Mouse (Mus musculus) CD4-positive, CD25-positive, alpha-beta regulatory T cell, adult 4 months (primary cell): ENCODE results near the gene Bcar3. TPM values are rescaled to one million over a fixed set of nuclear protein-coding genes. Genes with fewer than 3 reads are reported as not detected.

Experiments used
- ATAC-seq: one replicate; pipeline ENCODE4 v1.8.0; 2017
- polyA plus RNA-seq, 2 experiments: library from polyadenylated mRNA; unstranded; fragments of 100-300 nt; shearing (Covaris generic); gene quantifications; one replicate each; pipeline ENCODE4 v1.2.1; 2017

Bcar3 gene
- polyA plus RNA-seq, 2 experiments from 2014 or later: 1.4 TPM; not detected in 1

DNA sequence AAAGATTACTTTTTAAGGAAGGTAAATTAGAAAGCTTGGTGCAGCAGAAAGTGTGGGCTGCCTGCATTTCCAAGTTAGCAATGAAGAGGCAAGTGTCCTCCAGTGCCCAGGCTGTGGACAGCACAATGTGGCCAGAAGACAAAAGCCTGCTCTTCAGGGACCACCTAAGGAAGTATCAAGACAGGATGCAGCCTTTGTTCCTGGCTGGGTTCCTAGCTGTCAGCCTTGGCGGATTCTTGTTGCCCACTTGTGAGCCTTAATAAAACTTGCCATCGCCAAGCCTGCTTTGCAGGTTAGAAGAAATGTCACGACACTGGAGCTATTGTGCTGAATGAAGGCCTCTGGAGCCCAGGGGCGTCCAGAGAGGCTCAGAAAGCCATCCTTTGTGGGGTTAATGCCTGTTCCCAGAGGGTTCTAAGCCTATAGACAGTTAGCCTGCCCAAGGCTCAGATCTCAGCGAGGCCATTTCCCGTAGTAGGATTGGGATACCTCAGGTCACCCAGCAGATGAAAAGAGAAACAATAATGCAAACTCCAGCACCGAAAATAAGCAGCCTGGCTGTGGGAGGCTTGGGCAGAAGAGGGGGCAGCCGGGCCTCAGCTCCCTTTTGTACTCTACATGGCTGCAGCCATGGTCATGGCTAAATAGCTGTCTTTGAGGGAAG lies 167.0 kb downstream of the Bcar3 start:
- no peak for ATAC-seq

DNA sequence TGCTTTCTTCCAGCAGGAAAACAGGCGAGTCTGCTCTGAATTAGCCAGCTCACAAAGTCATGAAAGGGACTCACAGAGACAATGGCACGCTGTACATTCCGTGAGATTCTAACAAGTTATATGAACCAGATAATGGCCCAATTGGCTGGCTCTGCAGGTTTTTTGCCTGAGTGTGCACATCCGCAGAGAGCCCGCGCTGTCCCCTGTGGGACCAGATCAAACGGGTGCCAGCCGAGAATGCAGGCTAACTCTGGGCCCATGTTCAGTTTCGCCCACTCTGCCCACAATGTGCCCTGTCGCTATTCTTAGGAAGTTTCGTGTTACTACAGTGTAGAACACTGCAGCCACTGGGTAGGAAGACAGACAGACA lies 167.6 kb downstream of the Bcar3 start:
- no peak for ATAC-seq

DNA sequence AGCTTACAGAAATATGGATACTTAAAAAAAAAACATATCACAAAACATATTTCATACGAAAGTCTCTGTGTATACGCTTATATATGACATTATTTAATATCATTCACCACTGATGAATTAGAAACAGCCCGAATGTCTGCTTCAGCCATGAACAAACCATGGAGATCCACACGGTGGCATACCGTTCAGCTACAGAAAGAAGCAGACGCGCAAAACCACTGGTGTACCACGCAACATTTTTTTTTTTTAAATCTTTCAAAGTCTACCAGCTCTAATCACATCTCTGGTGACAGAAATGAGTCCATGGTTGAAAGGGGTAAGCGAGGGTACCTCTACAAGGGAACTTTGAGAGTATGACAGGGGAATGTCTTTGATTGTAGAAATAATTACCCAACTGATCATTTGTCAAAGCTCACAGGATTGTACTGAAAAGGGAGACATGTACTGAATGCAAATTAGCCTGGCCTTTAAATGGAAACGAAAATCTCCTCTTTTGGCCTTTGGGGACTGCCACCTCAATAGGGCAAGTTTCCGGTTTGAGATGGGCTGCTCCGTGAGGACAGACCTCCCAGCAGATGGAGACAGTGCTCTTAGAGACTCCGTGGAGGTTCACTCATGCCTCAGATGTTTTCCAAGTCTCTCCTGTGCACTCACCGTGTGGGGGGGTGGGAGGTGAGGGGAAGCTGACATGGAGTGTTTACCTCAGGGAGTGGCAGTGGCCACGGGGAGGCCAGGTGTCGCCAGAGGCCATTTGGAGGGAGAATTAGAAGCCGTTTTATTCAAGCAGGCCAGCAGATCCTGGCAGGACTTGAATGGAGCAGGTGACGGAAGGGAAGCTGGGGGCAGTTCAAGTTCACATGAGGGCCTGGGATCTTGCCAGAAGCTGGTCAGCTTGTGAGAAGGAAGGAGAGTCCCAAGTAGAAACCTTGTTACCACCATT lies 168.3 kb downstream of the Bcar3 start:
- ATAC-seq: no peak

- no peak for ATAC-seq
These were observed 169.2 kb downstream of the Bcar3 start for GRCm38 (mm10) chr3:122463166-122463565.

DNA sequence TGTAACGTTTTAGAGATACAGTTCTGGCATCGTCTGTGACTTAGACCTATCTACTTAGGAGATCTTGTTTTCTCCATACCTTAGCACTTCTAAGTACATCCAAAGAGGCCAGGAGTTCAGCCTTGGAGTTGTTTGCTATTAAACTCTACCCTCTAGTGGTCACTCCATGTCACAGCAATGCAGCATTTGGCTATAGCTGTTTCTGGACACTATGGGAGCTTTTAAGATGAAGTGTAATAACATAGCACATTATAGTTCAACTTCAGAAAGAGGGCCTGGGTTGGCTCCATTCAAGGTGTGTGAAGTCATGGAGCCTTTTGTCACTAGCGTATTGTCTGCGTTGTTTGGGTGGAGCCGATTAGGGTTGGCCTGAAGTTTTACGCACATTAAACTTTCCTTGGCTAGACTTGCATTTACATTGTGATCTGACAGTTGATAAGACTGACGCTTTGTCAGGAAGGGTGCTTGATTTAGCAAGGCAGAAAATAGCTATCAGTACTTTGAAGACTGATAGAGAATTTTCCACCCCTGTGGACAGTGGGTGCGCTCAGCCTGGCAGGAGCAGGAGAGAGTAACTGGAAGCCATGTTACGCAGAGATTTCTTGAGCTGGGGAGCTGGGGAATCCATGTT lies 172.3 kb downstream of the Bcar3 start:
- peak; percentile 80 for ATAC-seq

- ATAC-seq: peak; percentile 71
These were observed 174.0 kb downstream of the Bcar3 start for GRCm38 (mm10) chr3:122467977-122468376.

- ATAC-seq: no peak
These were observed 176.5 kb downstream of the Bcar3 start for GRCm38 (mm10) chr3:122470326-122471016.

DNA sequence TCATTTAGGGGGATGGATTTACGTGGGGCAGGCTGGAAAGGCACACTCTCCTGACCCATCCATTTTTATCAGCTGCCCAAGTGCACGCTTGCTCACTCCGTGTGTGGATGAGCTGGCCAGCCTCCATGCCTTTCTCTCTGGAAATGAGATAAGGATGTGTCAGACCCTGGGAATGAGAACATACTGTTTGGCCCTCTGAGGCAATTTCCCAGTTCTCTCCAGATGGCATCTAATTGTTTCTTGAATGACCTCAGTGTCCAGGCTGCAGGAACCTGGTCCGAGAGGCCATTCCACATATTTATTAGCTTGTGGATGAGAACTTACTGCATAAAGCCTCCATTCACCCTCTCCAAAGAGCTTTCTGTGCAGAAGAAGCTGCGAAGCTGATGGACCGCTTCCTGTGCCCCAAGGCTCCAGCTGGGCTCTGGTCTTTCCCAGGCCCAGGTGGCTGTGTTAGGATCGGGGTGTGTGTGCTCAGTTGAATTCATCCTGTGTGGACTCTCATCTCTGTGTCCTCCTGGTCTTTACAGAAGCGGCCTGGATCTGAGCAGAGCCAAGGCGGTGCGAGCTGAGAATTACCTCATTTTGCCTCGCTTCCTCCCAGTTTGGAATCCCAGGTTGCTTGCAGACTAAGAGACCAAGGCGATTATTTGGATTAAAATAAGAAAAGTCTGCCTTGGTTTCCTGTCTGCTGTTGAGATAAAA lies 177.2 kb downstream of the Bcar3 start:
- no peak for ATAC-seq

- no peak for ATAC-seq
These were observed 178.5 kb downstream of the Bcar3 start for GRCm38 (mm10) chr3:122472412-122472811.

DNA sequence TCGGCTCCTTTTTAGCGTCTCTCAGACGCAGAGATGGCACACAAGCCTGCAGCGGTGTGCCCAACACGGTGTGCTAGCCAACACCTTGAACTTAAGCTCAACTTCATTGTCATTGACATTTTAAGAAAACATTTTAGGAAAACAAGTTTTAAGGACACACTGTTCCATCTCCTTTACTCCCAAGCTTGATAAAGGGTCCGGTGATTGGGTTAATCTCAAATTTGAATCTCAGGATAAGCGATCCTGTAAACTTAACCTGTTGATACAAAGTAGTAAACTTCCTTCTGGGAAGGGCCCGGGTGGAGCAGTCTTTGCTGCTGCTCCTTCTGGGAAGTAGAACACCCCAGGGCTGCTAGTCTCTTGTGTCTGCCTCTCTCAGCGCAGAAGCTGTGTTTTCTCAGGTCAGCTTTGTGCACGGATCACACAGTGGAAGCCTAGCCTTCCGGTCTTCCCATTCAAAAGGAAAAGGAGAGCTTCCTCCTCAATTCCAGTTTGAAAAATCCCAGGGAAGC lies 179.6 kb downstream of the Bcar3 start:
- no peak for ATAC-seq

- ATAC-seq: peak; percentile 99
These were observed 180.1 kb downstream of the Bcar3 start for GRCm38 (mm10) chr3:122474067-122474466.

- no peak for ATAC-seq
These were observed 180.9 kb downstream of the Bcar3 start for GRCm38 (mm10) chr3:122474796-122475195.

DNA sequence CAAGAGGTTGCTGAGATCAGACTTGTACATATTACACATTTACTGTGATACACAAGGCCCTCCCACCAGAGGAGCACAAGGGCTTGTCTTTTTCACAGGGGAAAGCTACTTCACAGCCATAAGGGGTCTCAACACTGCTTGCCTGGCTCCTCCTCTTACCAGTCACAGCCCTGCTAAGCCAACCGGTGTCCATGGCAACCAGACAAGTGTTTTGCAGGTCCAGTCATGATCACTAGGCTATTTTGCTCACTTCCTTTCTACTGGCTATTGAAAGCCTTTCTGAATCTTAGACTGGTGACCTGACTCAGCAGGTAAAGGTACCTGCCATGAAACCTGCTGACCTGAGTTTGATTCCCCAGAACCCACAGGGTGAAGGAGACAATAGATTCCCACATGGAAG lies 181.8 kb downstream of the Bcar3 start:
- ATAC-seq: no peak

GRCm38 (mm10) chr3:122476656-122477055 lies 182.7 kb downstream of the Bcar3 start:
- ATAC-seq: no peak

DNA sequence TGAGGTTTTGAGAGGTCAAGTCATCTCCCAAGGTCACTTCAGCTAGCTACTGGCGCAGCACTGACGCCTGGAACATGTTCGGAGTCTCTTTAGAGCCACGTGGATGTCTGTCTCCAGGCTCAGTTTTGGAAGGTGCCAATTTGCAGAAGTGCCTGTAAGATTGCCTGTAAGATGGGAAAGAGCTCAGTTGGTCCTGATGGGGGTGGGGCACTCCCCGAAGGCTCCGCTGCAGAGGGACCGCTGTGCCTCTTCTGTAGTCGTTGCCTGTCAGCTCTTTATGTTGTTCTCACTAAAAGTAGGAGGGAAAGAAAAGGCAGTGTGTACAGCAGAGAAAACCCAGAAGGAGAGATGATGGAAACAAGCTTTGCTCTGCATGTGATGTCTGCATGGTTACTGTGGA lies 183.6 kb downstream of the Bcar3 start:
- no peak for ATAC-seq

GRCm38 (mm10) chr3:122478735-122479134 lies 184.8 kb downstream of the Bcar3 start:
- no peak for ATAC-seq

DNA sequence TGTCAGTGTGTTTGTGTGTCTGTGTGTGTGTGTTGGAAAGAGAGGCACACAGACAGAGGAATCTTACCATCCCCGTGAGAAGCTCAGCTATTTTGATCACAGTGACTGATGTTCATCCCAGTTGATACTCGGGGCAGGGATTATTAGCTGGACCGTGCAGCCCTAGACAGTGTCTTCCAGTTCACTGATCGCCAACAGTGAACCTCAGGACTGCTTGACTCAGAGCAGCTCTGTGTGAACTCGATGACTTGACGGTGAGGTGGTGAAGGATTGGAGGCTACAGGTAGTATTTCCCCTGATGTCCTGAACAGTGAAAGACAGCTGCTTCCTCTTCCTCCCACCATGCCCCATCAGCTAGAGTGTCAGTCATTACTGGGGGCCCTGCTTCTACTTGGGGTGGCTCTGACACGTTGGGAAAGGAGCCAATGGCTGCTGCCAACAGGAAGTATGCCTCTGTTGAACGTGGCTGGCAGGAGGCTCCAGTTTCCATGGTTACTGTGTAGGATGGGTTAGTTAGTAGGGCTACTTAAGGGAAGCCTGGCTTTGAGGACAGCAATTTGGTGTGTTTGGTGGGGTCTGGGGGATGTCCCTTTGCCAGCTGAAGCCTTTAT lies 186.2 kb downstream of the Bcar3 start:
- no peak for ATAC-seq

DNA sequence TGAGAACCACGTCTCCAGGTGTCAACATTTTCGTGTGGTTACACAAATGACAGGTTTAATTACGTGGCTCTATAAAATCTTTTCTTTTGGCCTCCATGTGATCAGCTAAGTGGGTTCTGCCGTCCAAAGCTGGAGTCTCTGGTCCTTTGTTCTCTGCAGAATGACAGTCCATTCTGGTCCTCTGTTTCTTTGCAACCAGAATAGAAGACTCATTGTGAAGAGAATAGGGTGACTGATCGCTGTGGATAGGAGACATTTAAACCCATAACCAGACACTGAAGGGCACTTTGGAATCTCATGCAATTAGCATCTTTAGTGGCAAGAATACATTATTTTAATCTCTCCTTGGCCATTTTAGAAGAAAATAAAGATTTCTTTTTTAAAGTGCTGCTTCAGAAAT lies 187.1 kb downstream of the Bcar3 start:
- no peak for ATAC-seq

- ATAC-seq: no peak
These were observed 188.2 kb downstream of the Bcar3 start for GRCm38 (mm10) chr3:122481891-122482739.

DNA sequence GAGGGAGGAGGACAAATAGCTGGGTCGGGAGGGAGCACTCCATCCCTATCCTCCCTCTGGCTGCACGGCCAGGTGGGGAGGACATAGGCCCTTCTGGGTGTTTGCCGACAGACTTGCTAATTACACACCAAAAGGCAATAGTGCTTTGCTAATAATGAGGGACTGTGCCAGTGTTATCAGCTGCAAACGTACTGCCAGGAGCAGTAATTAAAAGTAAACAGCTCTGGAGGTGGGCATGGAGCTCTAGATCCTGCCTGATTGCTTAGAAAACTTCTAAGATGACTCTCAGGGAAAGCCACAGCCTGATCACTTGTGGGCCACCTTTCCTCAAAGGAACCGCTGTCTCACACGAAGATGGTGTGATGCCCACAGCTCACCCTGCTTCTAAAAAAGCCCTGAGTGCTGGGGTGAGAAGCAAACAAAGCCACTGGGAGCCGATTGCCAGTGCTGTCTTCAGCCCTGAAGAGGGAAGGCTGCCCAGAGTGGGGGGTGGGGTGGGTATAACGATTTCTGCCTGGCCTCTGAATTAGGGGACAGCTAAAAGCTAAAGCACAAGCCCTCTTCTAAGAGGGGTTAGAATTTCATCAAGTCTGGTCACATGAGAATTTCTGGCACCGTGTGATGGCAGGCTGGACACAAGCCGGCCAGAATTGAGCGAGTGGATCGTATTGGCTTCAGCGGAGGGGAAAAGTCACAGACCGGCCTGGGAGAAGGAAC lies 189.3 kb downstream of the Bcar3 start:
- ATAC-seq: no peak
